Mouse (Mus musculus): ENCODE measurements around the gene Kirrel2. TPM values are rescaled to one million over a fixed set of nuclear protein-coding genes. Genes with fewer than 3 reads are reported as not detected.

The Kirrel2 gene
- total RNA-seq, 2 experiments from 2014 or later = 12.9 to 17.8 TPM

- intact Hi-C loops (cut with DNase I) = no loop called here
- DNase-seq (ENCODE audit: low spot score in 2 of 2) = peak; percentile 54 to 57
Observed at GRCm38 (mm10) chr7:30421175-30421889, 36.2 kb downstream of the Kirrel2 start, which contains the start of gene Nfkbid. Gene Nfkbid, plus strand, starts transcription at chr7:30421732.

GRCm38 (mm10) chr7:30420673-30421072, 36.8 kb downstream of the Kirrel2 start:
- intact Hi-C loops (cut with DNase I) = no loop called here
- no peak for DNase-seq (ENCODE audit: low spot score in 2 of 2)

DNA sequence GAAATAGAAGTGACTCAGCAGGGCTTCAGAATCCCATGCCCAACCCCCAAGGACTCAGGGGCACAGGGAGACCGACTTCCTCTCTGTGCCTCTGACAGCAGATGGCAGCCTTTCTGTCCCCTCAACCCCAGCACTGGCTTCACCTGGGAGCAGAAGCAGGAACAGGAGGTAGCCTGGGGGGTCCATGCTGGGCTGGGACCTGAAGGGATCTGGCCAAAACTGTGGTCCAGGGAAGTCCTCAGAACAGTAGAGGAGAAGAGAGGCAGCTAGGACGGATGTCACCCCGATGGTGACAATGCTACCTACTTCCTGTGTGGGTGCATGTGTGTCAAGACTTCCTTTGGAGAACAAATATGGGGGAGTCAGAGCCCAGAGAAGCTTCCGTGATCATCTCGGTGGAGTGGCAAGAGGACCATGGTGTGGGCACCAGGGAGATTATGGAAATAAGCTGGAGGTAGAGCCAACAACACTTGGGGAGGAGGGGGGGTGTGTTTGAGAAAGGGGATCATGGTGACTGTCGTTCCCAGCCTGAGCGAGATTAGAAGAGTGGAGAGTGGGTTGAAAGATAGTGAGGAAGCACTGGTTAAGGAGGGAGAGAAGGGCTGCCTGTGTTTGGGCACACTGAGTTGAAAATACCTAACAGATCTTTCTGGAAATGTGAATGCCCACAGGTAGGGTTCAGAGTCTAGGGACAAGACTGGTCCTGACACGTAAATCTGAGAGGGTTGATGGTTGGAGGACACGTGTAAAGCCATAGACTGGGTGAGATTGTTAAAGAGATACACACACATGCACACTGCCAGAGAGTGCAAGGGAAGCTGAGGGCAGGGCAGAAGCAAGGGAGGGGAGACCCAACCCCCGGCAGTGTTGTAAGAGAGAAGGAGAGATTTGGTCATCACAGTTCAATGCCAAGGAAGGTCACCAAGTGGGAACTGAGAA, 37.7 kb downstream of the Kirrel2 start, which contains the start of gene Hcst:
TSS of gene Hcst (minus strand) at position 294 of the 939 bp plus-strand sequence.
- intact Hi-C loops (cut with DNase I) = no loop called here
- no peak for DNase-seq (ENCODE audit: low spot score in 2 of 2)

GRCm38 (mm10) chr7:30417856-30418255, 39.6 kb downstream of the Kirrel2 start:
- intact Hi-C loops (cut with DNase I) = no loop called here
- no peak for DNase-seq (ENCODE audit: low spot score in 2 of 2)

- intact Hi-C loops (cut with DNase I) = no loop called here
- no peak for DNase-seq (ENCODE audit: low spot score in 2 of 2)
Observed at GRCm38 (mm10) chr7:30413596-30413995, 43.9 kb downstream of the Kirrel2 start, which contains the start of gene Tyrobp. Gene Tyrobp, plus strand, starts transcription at chr7:30413760.

GRCm38 (mm10) chr7:30412735-30413147, 44.7 kb downstream of the Kirrel2 start:
- intact Hi-C loops (cut with DNase I) = no loop called here
- no peak for DNase-seq (ENCODE audit: low spot score in 2 of 2)

GRCm38 (mm10) chr7:30411023-30411422, 46.5 kb downstream of the Kirrel2 start:
- DNase-seq (ENCODE audit: low spot score in 2 of 2) = no peak
- intact Hi-C loops (cut with DNase I) = no loop called here

GRCm38 (mm10) chr7:30409789-30410188, 47.7 kb downstream of the Kirrel2 start:
- DNase-seq (ENCODE audit: low spot score in 2 of 2) = no peak
- intact Hi-C loops (cut with DNase I) = no loop called here

GRCm38 (mm10) chr7:30408639-30409038, 48.9 kb downstream of the Kirrel2 start:
- no peak for DNase-seq (ENCODE audit: low spot score in 2 of 2)
- intact Hi-C loops (cut with DNase I) = no loop called here

GRCm38 (mm10) chr7:30402343-30402742, 55.1 kb downstream of the Kirrel2 start:
- DNase-seq (ENCODE audit: low spot score in 2 of 2) = no peak
- intact Hi-C loops (cut with DNase I) = no loop called here

DNA sequence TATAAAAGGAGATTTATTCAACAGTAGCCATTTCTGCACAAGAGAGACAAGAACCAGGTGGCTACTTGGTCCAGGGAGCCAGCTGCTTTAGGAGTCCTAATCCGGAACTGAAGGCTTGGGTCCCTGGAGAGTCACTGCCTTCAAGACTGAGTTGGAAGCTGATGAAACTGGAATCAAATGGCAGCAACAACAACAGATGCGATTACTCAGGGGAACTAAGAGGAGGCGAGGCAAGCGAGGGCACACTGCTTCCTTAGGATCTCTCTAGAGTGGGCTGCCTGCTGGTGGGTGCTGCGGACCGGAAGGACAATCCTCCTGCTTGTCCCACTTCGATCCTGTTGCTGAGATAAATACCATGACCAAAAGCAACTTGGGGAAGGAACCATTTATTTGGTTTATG, 57.8 kb downstream of the Kirrel2 start:
- intact Hi-C loops (cut with DNase I) = no loop called here
- no peak for DNase-seq (ENCODE audit: low spot score in 2 of 2)

Other genes with a start within 250 kb of the Kirrel2 start
- 10 to 100 TPM; 45.6 to 53.4 TPM for gene Polr2i, start 225.7 kb downstream of the Kirrel2 start, total RNA-seq (2021)
- gene Tbcb, start 225.4 kb downstream of the Kirrel2 start, total RNA-seq (2021) = 100 to 1,000 TPM; 135 to 142 TPM
- gene Ovol3, start 222.0 kb downstream of the Kirrel2 start, total RNA-seq (2021) = not detected
- gene Thap8, start 177.6 kb downstream of the Kirrel2 start, total RNA-seq (2021) = under 1 TPM; 0.32 to 0.41 TPM
- 1 to 10 TPM; 1.0 to 1.1 TPM for gene Wdr62, start 177.3 kb downstream of the Kirrel2 start, total RNA-seq (2021)
- gene Clip3, start 166.0 kb downstream of the Kirrel2 start, total RNA-seq (2021) = 100 to 1,000 TPM; 491 to 494 TPM
- gene Alkbh6, start 149.0 kb downstream of the Kirrel2 start, total RNA-seq (2021) = 10 to 100 TPM; 58.7 to 65.2 TPM
- gene Syne4, start 142.9 kb downstream of the Kirrel2 start, total RNA-seq (2021) = 1 to 10 TPM; 6.4 to 9.1 TPM
- gene E130208F15Rik, start 135.9 kb downstream of the Kirrel2 start, total RNA-seq (2021) = under 1 TPM; 0.52 to 0.54 TPM
- 1 to 10 TPM; 7.5 to 9.4 TPM for gene Sdhaf1, start 133.8 kb downstream of the Kirrel2 start, total RNA-seq (2021)
- gene Lrfn3, start 94.9 kb downstream of the Kirrel2 start, total RNA-seq (2021) = 10 to 100 TPM; 32.9 to 35.1 TPM
- 10 to 100 TPM; 25.0 to 28.4 TPM for gene Tyrobp, start 43.9 kb downstream of the Kirrel2 start, total RNA-seq (2021)
- 1 to 10 TPM; 1.2 to 2.1 TPM for gene Hcst, start 37.8 kb downstream of the Kirrel2 start, total RNA-seq (2021)
- gene Nfkbid, start 36.0 kb downstream of the Kirrel2 start, total RNA-seq (2021) = 1 to 10 TPM; 2.9 to 3.6 TPM
- 1,000 to 10,000 TPM; 1,238 to 1,418 TPM for gene Aplp1, start 12.2 kb downstream of the Kirrel2 start, total RNA-seq (2021)
- under 1 TPM; 0.99 to 1.00 TPM for gene Nphs1, start 625 bp upstream of the Kirrel2 start, total RNA-seq (2021)
- gene Prodh2, start 35.9 kb upstream of the Kirrel2 start, total RNA-seq (2021) = not detected
- 100 to 1,000 TPM; 156 to 209 TPM for gene Arhgap33, start 77.4 kb upstream of the Kirrel2 start, total RNA-seq (2021)
- gene Hspb6, start 94.5 kb upstream of the Kirrel2 start, total RNA-seq (2021) = 1 to 10 TPM; 4.2 to 5.1 TPM
- 1 to 10 TPM; 2.8 to 4.5 TPM for gene Proser3, start 94.6 kb upstream of the Kirrel2 start, total RNA-seq (2021)
- 10 to 100 TPM; 35.9 to 45.5 TPM for gene Lin37, start 102.1 kb upstream of the Kirrel2 start, total RNA-seq (2021)
- 10 to 100 TPM; 68.0 to 71.4 TPM for gene U2af1l4, start 105.6 kb upstream of the Kirrel2 start, total RNA-seq (2021)
- gene Gm49396, start 105.7 kb upstream of the Kirrel2 start, total RNA-seq (2021) = 1 to 10 TPM; 3.6 to 9.3 TPM
- 10 to 100 TPM; 79.8 to 85.1 TPM for gene Psenen, start 105.9 kb upstream of the Kirrel2 start, total RNA-seq (2021)
- 1 to 10 TPM; 1.8 to 4.5 TPM for gene Igflr1, start 107.7 kb upstream of the Kirrel2 start, total RNA-seq (2021)
- gene Kmt2b, start 131.0 kb upstream of the Kirrel2 start, total RNA-seq (2021) = 10 to 100 TPM; 41.3 to 62.2 TPM
- gene Zbtb32, start 141.2 kb upstream of the Kirrel2 start, total RNA-seq (2021) = not detected
- under 1 TPM in 1 of 2 experiments, not detected in 1; 0.36 TPM for gene Upk1a, start 155.2 kb upstream of the Kirrel2 start, total RNA-seq (2021)
- gene Cox6b1, start 168.5 kb upstream of the Kirrel2 start, total RNA-seq (2021) = 100 to 1,000 TPM; 561 to 663 TPM
- not detected for gene Etv2, start 178.2 kb upstream of the Kirrel2 start, total RNA-seq (2021)
- 10 to 100 TPM; 67.4 to 74.4 TPM for gene Rbm42, start 192.6 kb upstream of the Kirrel2 start, total RNA-seq (2021)
- 1 to 10 TPM; 4.0 to 5.7 TPM for gene Haus5, start 207.3 kb upstream of the Kirrel2 start, total RNA-seq (2021)
- not detected for gene Pmis2, start 213.9 kb upstream of the Kirrel2 start, total RNA-seq (2021)
- gene 2200002J24Rik, start 241.2 kb upstream of the Kirrel2 start, total RNA-seq (2021) = not detected